Mouse (Mus musculus): ENCODE measurements at regions not wholly inside any gene's neighbourhood (a gene's known extent, or its start where the extent isn't known, plus 50 kb on each side); places are given as distances from the start of the nearest gene placed in this dataset.

DNA sequence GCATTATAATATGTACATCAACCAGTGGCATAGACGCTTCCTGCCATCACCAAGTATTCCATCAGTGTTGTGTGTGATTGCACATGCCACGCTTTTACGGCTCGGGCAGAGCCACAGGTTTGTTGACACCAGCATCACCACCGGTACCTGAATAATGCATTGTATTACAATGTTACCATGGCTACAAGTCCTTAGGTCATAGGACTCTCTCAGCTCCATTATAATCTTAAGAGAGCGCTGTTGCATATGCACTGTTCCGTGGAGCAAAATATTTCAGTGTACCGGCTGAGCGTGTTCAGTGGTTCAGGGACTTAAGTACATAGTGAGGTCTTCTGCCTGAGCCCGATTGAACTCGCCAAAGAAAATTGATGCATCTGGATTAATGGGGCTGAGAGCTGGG, 303.4 kb upstream of the Id4 start:
- peaks cover 8% of the 10 kb centered on the region for H3K4me1 ChIP-seq (replicated peaks; ENCODE audit: control insufficient read depth, insufficient read depth, low read length)
- ATAC-seq: no peak
- no peak overlapping the region for H3K4me3 ChIP-seq (replicated peaks; ENCODE audit: low read length)
- no peaks in the 10 kb centered on the region for H3K27me3 ChIP-seq (replicated peaks; ENCODE audit: control insufficient read depth, insufficient read depth, low read length)
- H3K9ac ChIP-seq (replicated peaks; ENCODE audit: low read depth, low read length): no peak overlapping the region
- WGBS: 86% methylated on average over 11 of the region's 11 CpGs
- no peaks in the 10 kb centered on the region for H3K9me3 ChIP-seq (ENCODE audit: control insufficient read depth, low read length)
- no peak overlapping the region for H3K4me2 ChIP-seq (ENCODE audit: low read length)
- H3K27ac ChIP-seq (ENCODE audit: low read length): no peak overlapping the region
- no peaks in the 10 kb centered on the region for H3K36me3 ChIP-seq (ENCODE audit: control insufficient read depth, insufficient read depth)

GRCm38 (mm10) chr13:47974216-47974615, 286.8 kb upstream of the Id4 start:
- H3K9ac ChIP-seq (replicated peaks; ENCODE audit: low read depth, low read length): no peak overlapping the region
- no peak overlapping the region for H3K4me3 ChIP-seq (replicated peaks; ENCODE audit: low read length)
- ATAC-seq: no peak
- no peaks in the 10 kb centered on the region for H3K27me3 ChIP-seq (replicated peaks; ENCODE audit: control insufficient read depth, insufficient read depth, low read length)
- WGBS: 26% methylated on average over 12 of the region's 12 CpGs
- peak overlapping the region; percentile 18 for H3K4me2 ChIP-seq (ENCODE audit: low read length)
- peaks cover 8% of the 10 kb centered on the region for H3K4me1 ChIP-seq (replicated peaks; ENCODE audit: control insufficient read depth, insufficient read depth, low read length)
- H3K27ac ChIP-seq (ENCODE audit: low read length): no peak overlapping the region
- H3K9me3 ChIP-seq (ENCODE audit: control insufficient read depth, low read length): no peaks in the 10 kb centered on the region
- no peaks in the 10 kb centered on the region for H3K36me3 ChIP-seq (ENCODE audit: control insufficient read depth, insufficient read depth)

- ATAC-seq: no peak
- Histone ChIP-seq H3K9me3 (ENCODE audit: control insufficient read depth, low read length) (no peaks in the 10 kb centered on the region), H3K36me3 (ENCODE audit: control insufficient read depth, insufficient read depth) (no peaks in the 10 kb centered on the region), H3K27ac (ENCODE audit: low read length) (no peak overlapping the region), H3K4me3 (replicated peaks; ENCODE audit: low read length) (no peak overlapping the region), H3K27me3 (replicated peaks; ENCODE audit: control insufficient read depth, insufficient read depth, low read length) (no peaks in the 10 kb centered on the region), H3K4me1 (replicated peaks; ENCODE audit: control insufficient read depth, insufficient read depth, low read length) (peaks cover 8% of the 10 kb centered on the region), H3K9ac (replicated peaks; ENCODE audit: low read depth, low read length) (no peak overlapping the region), H3K4me2 (ENCODE audit: low read length) (no peak overlapping the region; the same call in 1 of the 2 replicates)
- WGBS: 85% methylated on average over 16 of the region's 16 CpGs
Observed at GRCm38 (mm10) chr13:47974756-47975515, 286.1 kb upstream of the Id4 start.

DNA sequence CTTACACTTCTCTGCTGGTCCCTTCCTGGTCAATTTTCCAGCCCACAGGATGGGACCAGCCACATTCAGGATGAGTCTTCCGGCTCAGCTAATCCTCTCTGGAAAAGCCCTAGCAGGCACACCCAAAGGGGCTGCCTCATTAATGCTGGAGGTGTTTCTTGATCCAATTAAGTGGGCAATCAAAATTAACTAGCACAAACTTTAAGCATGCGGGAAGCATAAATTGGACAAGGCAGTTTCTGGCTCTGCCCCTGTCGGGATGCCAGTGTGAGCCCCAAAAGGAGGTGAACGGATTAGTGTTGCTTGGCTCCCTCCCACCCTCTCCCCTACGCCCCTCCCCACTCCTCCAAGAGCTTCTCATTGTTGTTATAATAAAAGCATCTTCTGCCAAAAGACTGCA, 262.5 kb upstream of the Id4 start:
- Histone ChIP-seq H3K27me3 (replicated peaks; ENCODE audit: control insufficient read depth, insufficient read depth, low read length) (no peaks in the 10 kb centered on the region), H3K9ac (replicated peaks; ENCODE audit: low read depth, low read length) (no peak overlapping the region), H3K4me1 (replicated peaks; ENCODE audit: control insufficient read depth, insufficient read depth, low read length) (0 out of 2 replicates have a peak, but pooled peaks cover 2% of the 10 kb centered on the region), H3K9me3 (ENCODE audit: control insufficient read depth, low read length) (no peaks in the 10 kb centered on the region), H3K4me2 (ENCODE audit: low read length) (no peak overlapping the region), H3K27ac (ENCODE audit: low read length) (no peak overlapping the region), H3K4me3 (replicated peaks; ENCODE audit: low read length) (no peak overlapping the region), H3K36me3 (ENCODE audit: control insufficient read depth, insufficient read depth) (no peaks in the 10 kb centered on the region)
- ATAC-seq: peak; percentile 58
- WGBS: 6% methylated on average over 5 of the region's 5 CpGs

GRCm38 (mm10) chr13:47999399-47999798, 261.6 kb upstream of the Id4 start:
- no peaks in the 10 kb centered on the region for H3K9me3 ChIP-seq (ENCODE audit: control insufficient read depth, low read length)
- no peaks in the 10 kb centered on the region for H3K27me3 ChIP-seq (replicated peaks; ENCODE audit: control insufficient read depth, insufficient read depth, low read length)
- no peaks in the 10 kb centered on the region for H3K36me3 ChIP-seq (ENCODE audit: control insufficient read depth, insufficient read depth)
- H3K4me3 ChIP-seq (replicated peaks; ENCODE audit: low read length): no peak overlapping the region
- H3K27ac ChIP-seq (ENCODE audit: low read length): no peak overlapping the region
- H3K4me1 ChIP-seq (replicated peaks; ENCODE audit: control insufficient read depth, insufficient read depth, low read length): 0 out of 2 replicates have a peak, but pooled peaks cover 2% of the 10 kb centered on the region
- peak; percentile 68 for ATAC-seq
- 26% methylated on average over 4 of the region's 4 CpGs for WGBS
- no peak overlapping the region for H3K9ac ChIP-seq (replicated peaks; ENCODE audit: low read depth, low read length)
- H3K4me2 ChIP-seq (ENCODE audit: low read length): no peak overlapping the region

GRCm38 (mm10) chr13:48003126-48003525, 257.9 kb upstream of the Id4 start:
- Histone ChIP-seq H3K9ac (replicated peaks; ENCODE audit: low read depth, low read length) (no peak overlapping the region), H3K36me3 (ENCODE audit: control insufficient read depth, insufficient read depth) (no peaks in the 10 kb centered on the region), H3K4me3 (replicated peaks; ENCODE audit: low read length) (no peak overlapping the region), H3K4me2 (ENCODE audit: low read length) (no peak overlapping the region), H3K27me3 (replicated peaks; ENCODE audit: control insufficient read depth, insufficient read depth, low read length) (no peaks in the 10 kb centered on the region), H3K4me1 (replicated peaks; ENCODE audit: control insufficient read depth, insufficient read depth, low read length) (0 out of 2 replicates have a peak, but pooled peaks cover 2% of the 10 kb centered on the region), H3K27ac (ENCODE audit: low read length) (no peak overlapping the region), H3K9me3 (ENCODE audit: control insufficient read depth, low read length) (no peaks in the 10 kb centered on the region)
- ATAC-seq: no peak
- 94% methylated on average over 4 of the region's 4 CpGs for WGBS

- H3K4me3 ChIP-seq (replicated peaks; ENCODE audit: low read length): no peak overlapping the region
- WGBS: 12% methylated on average over 7 of the region's 7 CpGs
- H3K4me2 ChIP-seq (ENCODE audit: low read length): no peak overlapping the region; the same call in 1 of the 2 replicates
- ATAC-seq: no peak
- H3K27me3 ChIP-seq (replicated peaks; ENCODE audit: control insufficient read depth, insufficient read depth, low read length): no peaks in the 10 kb centered on the region
- H3K27ac ChIP-seq (ENCODE audit: low read length): no peak overlapping the region
- H3K36me3 ChIP-seq (ENCODE audit: control insufficient read depth, insufficient read depth): no peaks in the 10 kb centered on the region
- no peak overlapping the region for H3K9ac ChIP-seq (replicated peaks; ENCODE audit: low read depth, low read length)
- H3K4me1 ChIP-seq (replicated peaks; ENCODE audit: control insufficient read depth, insufficient read depth, low read length): peaks cover 4% of the 10 kb centered on the region
- H3K9me3 ChIP-seq (ENCODE audit: control insufficient read depth, low read length): no peaks in the 10 kb centered on the region
Observed at GRCm38 (mm10) chr13:48013336-48013750, 247.7 kb upstream of the Id4 start.

DNA sequence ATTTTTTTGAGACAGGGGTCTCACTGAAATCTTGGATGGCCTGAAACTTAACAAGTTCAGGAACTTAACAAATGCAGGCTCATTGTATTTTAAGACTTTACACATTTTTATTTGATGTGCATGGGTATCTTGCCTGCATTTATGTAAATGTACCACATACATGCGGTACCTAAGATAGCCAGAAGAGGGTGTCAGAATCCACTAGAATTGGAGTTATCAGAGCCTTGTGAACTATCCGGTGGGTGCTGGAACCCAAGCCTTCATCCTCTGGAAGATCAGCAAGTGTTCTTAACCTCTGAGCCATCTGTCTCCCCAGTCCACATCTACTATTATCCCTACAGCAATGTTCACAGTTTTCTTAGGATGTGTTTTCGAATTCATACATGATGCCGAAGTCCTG, 245.7 kb upstream of the Id4 start:
- no peak overlapping the region for H3K4me2 ChIP-seq (ENCODE audit: low read length)
- no peaks in the 10 kb centered on the region for H3K9me3 ChIP-seq (ENCODE audit: control insufficient read depth, low read length)
- ATAC-seq: no peak
- H3K27me3 ChIP-seq (replicated peaks; ENCODE audit: control insufficient read depth, insufficient read depth, low read length): no peaks in the 10 kb centered on the region
- H3K27ac ChIP-seq (ENCODE audit: low read length): no peak overlapping the region
- H3K9ac ChIP-seq (replicated peaks; ENCODE audit: low read depth, low read length): no peak overlapping the region
- 85% methylated on average over 4 of the region's 4 CpGs for WGBS
- no peak overlapping the region for H3K4me3 ChIP-seq (replicated peaks; ENCODE audit: low read length)
- H3K36me3 ChIP-seq (ENCODE audit: control insufficient read depth, insufficient read depth): no peaks in the 10 kb centered on the region
- H3K4me1 ChIP-seq (replicated peaks; ENCODE audit: control insufficient read depth, insufficient read depth, low read length): peaks cover 4% of the 10 kb centered on the region

- Histone ChIP-seq H3K36me3 (ENCODE audit: control insufficient read depth, insufficient read depth) (no peaks in the 10 kb centered on the region), H3K9me3 (ENCODE audit: control insufficient read depth, low read length) (no peaks in the 10 kb centered on the region), H3K27me3 (replicated peaks; ENCODE audit: control insufficient read depth, insufficient read depth, low read length) (no peaks in the 10 kb centered on the region), H3K4me2 (ENCODE audit: low read length) (no peak overlapping the region), H3K4me1 (replicated peaks; ENCODE audit: control insufficient read depth, insufficient read depth, low read length) (peaks cover 4% of the 10 kb centered on the region), H3K9ac (replicated peaks; ENCODE audit: low read depth, low read length) (no peak overlapping the region), H3K27ac (ENCODE audit: low read length) (no peak overlapping the region), H3K4me3 (replicated peaks; ENCODE audit: low read length) (no peak overlapping the region)
- 98% methylated on average over 3 of the region's 3 CpGs for WGBS
- no peak for ATAC-seq
Observed at GRCm38 (mm10) chr13:48016051-48016450, 245.0 kb upstream of the Id4 start.

Data from forebrain, embryonic 16.5 days (tissue).